Mouse (Mus musculus) spleen, adult 12 weeks (tissue): Measurements from ENCODE around the gene Insc.

Experiments used
- DNase-seq: peaks from one replicate; pipeline ENCODE4 v3.0.0; 2022; ENCODE audit warnings: low spot score

Gene Insc

GRCm38 (mm10) chr7:114827360-114827759 is 83.9 kb downstream of the Insc start:
- no peak for DNase-seq

GRCm38 (mm10) chr7:114832257-114832940 is 88.9 kb downstream of the Insc start:
- DNase-seq = no peak

GRCm38 (mm10) chr7:114834504-114834903 is 91.0 kb downstream of the Insc start:
- no peak for DNase-seq

DNA sequence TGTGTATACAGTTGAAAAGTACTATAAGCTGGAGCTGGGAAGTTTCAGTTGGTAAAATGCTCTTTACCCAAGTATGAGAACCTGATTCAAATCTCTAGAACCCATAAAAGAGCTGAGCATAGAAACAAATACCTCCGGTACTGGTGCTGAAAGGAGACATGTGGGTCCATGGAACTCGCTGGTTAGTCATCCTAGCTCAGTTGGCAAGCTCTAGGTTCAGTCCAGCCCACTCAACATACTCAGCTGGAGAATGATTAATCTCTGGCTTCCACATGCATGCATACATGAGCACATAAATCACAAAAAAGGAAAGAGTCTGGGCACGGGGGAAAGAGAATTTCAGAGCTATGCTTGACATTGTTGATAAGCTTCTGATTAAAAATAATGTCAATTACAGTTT is 93.8 kb downstream of the Insc start:
- no peak for DNase-seq

DNA sequence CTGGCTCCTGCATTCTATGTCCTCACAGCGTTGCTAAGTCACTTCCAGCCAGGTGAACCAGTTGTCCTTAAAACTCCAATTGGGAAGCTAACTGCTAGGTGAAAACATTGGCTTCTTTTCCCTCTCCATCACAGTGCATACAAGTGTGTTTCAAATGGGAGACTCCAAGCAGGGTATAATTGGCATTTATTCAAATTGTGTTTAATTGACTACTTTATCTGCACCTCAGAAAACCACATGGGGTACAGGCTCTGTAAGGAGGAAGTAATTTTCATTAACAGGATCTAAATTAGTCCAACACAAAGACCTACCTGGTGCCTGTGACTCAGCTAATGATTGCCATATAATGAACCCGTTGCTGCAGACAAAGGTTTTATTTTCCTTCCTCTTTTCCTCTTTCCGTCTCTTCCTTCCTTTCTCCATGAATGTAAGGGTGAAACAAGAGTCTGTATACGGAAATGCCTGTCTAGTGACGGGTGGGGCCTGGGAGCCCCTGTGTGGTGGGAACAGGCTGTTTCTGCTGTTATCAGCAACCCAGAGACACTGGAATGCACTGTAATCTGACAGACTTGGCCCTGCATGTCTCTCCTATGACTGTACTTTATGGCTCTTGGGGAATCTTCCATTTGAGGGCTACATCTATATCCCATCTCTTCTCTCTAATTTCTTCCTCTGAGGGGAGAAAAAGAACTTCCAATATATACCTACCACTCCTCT is 96.7 kb downstream of the Insc start:
- DNase-seq = no peak

GRCm38 (mm10) chr7:114842644-114843211 is 99.2 kb downstream of the Insc start:
- DNase-seq = no peak

DNA sequence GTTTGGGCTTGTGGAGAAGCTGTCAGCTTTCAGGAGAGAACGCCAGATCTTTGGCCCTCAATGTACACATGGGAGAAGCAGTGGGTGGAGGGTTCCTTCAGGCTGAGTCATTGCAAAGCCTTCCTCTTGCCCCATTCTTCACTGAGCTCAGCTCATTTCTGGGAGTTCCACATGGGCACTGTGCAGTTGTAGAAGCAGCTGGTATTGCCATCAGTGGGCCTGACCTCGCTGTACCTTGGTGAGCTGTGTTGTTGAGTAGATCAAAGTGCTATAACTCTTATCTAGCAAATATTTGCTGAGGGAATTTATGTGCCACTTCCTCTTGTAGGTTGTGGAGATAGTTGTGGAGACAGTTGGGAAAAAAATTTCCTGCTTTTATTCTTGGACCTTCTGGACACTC is 103.7 kb downstream of the Insc start:
- no peak for DNase-seq

DNA sequence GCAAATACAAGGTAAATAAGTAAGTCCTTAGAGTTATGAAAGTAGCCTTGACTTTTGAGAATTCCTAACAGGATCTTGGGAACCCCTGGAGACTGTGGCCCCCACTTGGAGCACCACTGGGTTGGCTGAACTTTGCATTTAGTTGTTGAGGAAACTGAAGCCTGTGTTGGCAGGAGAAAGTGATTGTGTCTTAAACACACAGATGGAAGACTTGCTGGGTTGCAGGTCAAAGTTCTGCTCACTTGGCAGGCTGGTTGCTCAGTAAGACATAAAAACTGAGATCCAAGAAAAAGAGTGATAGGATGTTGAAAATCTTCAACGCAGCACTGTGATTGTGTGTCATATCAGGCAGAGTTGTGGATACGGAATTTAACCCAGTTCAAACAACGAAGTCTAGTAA is 108.9 kb downstream of the Insc start:
- no peak for DNase-seq

- DNase-seq = no peak
These were observed 110.7 kb downstream of the Insc start for GRCm38 (mm10) chr7:114854169-114854568.

DNA sequence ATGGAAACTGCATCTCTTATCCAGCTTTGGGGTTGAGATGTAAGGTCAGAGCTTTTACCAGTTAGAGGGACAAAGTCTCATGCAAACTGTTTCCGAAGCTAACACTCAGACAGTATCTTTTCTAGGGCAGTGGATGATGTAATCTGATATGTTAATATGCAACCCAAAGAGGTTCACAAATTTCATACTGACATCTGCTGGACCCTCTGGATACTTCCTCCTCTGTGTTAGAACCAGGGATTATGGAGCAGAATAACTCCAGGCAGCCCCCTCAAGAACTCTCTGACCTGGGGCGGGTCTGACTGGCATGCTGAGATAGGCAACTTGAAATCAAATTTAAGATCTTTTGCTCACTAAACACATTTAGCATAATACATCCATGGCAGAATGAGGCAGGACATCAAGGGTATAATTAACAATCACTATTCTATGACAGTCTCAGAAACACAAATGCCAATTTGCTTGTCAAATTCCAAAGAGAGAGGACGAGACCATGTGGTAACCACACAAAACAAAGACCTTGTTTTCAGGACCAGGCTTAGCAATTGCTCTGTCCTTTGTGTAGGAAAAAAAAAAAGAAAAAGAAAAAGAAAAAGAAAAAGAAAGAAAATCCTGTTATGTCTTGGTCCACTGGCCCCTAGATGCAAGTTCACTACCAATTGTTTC is 117.5 kb downstream of the Insc start:
- no peak for DNase-seq

DNA sequence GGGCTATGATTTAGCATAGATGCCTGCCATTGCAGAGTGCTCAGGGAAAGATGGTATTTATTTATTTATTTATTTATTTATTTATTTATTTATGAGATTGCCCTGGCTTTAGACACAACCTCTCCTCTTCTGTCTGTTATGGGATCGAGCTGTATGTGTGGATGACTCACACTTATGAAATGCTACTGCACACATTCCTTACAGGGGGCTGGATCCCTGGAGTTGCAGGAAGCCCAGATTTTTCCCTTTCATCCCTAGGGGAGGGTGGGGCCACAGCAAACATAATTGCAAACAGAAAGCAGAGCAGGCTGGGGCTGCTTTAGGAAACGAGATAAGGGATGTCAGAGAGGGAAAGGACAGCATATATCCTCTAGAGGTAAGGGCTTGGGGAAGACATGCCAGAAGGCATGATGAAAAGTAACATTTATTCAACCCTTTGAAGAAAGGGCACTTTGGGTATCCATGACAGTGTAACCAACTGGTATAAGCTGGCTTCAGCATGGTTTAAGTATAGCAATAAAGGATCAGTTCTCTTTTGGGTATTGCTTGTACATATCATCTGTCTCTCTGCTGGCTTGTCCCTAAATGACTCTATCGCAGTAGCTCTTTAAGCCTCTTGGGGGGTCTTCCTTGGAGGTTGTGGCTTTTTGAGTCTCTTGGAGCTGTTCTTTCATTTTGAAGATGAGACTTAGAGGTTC is 130.0 kb downstream of the Insc start:
- no peak for DNase-seq

GRCm38 (mm10) chr7:114874032-114874441 is 130.5 kb downstream of the Insc start:
- DNase-seq = no peak

GRCm38 (mm10) chr7:114874579-114874978 is 131.1 kb downstream of the Insc start:
- DNase-seq = no peak

GRCm38 (mm10) chr7:114883602-114884001 is 140.1 kb downstream of the Insc start:
- DNase-seq = no peak

DNA sequence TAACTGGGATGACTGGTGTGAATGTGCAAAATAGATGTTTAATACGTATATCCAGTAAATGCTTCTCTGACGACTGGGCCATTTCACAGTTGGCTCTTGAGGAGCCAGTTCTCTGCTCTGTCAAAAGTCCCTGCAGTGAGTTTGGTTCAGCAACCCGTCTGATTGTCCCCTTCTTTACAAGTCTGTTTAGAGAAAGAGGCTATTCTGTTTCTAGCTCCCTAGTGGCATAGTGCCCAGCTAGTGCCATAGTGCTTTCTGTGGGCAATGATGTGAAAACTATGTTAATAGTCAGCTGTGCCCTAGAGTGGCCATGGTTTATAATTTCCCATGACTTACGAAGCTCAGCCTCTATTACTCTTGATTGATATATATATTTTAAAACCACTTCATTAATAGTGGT is 143.4 kb downstream of the Insc start:
- no peak for DNase-seq

- no peak for DNase-seq
These were observed 146.7 kb downstream of the Insc start for GRCm38 (mm10) chr7:114890215-114890614.

DNA sequence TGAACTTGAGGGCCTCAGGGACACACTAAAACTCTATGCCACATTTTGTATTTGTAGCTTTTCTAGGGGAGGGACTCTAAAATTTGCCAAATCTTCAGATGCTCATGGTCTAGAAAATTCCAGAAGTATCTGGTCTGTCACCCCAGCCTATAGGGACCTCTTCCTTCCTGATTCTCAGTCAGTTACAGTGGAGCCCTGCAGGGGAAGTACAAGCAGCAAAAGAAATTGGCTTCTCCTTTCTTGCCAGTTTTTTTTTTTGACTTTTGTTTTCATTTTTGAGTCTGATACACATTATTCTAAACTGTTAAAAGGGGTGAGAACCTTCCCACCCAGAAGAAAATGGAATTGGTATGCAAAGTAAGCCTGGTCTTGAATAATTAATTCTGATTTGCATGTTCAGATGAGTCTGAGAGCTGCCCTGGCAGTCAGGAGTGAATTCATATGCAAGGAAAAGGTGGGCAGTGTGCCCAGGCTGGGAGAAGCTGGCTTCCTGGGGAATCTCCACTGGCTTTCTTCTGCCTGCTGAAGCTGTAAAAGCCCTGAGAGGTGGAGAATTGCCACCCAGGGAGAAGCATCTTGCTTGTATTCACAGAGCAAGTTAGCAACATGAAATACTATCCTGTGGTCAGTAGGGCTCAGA is 149.2 kb downstream of the Insc start:
- DNase-seq = no peak

GRCm38 (mm10) chr7:114893889-114894288 is 150.4 kb downstream of the Insc start:
- DNase-seq = no peak

DNA sequence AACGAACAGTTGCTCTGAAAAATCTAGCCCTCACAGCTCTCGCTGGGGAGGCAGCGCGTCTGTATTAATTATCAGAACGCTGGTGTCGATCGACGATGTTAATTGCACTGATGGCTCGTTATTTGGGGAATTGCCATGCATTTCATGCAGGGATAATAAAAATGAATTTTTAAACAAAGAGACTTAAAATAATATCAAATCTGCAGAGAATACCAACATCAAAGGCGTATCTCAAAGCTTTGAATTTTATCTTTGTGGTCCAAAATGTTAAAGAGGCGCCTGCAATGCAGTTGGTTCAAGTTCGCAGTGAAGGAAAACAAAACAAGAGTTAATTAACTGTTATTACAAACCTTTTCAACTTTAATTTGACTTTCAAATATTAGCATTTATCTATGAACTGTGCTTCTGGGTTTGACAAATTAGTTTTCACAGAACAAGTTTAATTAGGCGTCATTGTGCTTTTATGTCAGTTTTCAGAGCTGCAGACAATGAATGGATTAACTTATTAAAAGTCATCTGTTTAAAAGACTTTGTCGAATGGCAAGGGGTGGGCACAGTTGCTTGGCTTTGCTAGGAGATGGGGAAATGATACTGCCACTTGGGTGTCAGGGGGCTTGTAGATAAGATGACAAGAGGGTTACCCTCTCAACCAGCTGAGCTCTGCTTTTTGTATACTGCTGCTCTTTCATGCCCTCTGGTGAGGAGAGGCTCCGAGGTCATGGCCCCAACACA is 153.6 kb downstream of the Insc start:
- DNase-seq = no peak
